Mouse (Mus musculus): ENCODE data around the gene Tro. TPM values are rescaled to one million over a fixed set of nuclear protein-coding genes. Genes with fewer than 3 reads are reported as not detected.

Gene Tro
- polyA plus RNA-seq, 1 experiment from 2014 or later, result 4.5 TPM

GRCm38 (mm10) chrX:150636421-150636820 is 21.0 kb downstream of the Tro start:
- ATAC-seq (ENCODE audit: low FRiP score, low TSS enrichment) (no peak), DNase-seq (ENCODE audit: low spot score) (no peak)
- WGBS, result 58% methylated on average over 1 of the region's 1 CpGs
- H3K4me2 ChIP-seq (replicated peaks; ENCODE audit: low read depth), result no peak overlapping the region
- no peak overlapping the region for H3K4me3 ChIP-seq (ENCODE audit: low read depth, low read length)
- H3K9me3 ChIP-seq (ENCODE audit: control insufficient read depth, low read length), result no peaks in the 10 kb centered on the region
- no peaks in the 10 kb centered on the region for H3K27me3 ChIP-seq (ENCODE audit: control insufficient read depth, insufficient read depth, low read length)
- no peaks in the 10 kb centered on the region for H3K4me1 ChIP-seq (replicated peaks; ENCODE audit: control insufficient read depth, insufficient read depth)
- no peak overlapping the region for H3K27ac ChIP-seq (replicated peaks)
- H3K36me3 ChIP-seq (ENCODE audit: control insufficient read depth, insufficient read depth, low read length), result no peaks in the 10 kb centered on the region
- no peak overlapping the region for H3K9ac ChIP-seq (ENCODE audit: low read length)
- TF ChIP-seq EP300 (optimal IDR thresholded peaks at IDR 0.05), result no peak

- no peak for TF ChIP-seq CTCF (IDR thresholded peaks at IDR 0.05; ENCODE audit: low read depth)
- TF ChIP-seq EP300 (optimal IDR thresholded peaks at IDR 0.05), result no peak
- DNase-seq (ENCODE audit: low spot score), result no peak
- no peak overlapping the region for H3K4me3 ChIP-seq (ENCODE audit: low read depth, low read length)
These were observed 58.5 kb downstream of the Tro start for GRCm38 (mm10) chrX:150598882-150599281.

More at GRCm38 (mm10) chrX:150598882-150599281, 58.5 kb downstream of the Tro start:
- no peak overlapping the region for H3K27ac ChIP-seq (replicated peaks)
- H3K9ac ChIP-seq (ENCODE audit: low read length), result no peak overlapping the region
- WGBS, result 71% methylated on average over 2 of the region's 2 CpGs
- H3K27me3 ChIP-seq (ENCODE audit: control insufficient read depth, insufficient read depth, low read length), result no peaks in the 10 kb centered on the region
- H3K4me2 ChIP-seq (replicated peaks; ENCODE audit: low read depth), result no peak overlapping the region
- no peaks in the 10 kb centered on the region for H3K9me3 ChIP-seq (ENCODE audit: control insufficient read depth, low read length)
- ATAC-seq (ENCODE audit: low FRiP score, low TSS enrichment), result no peak
- no peaks in the 10 kb centered on the region for H3K36me3 ChIP-seq (ENCODE audit: control insufficient read depth, insufficient read depth, low read length)
- H3K4me1 ChIP-seq (replicated peaks; ENCODE audit: control insufficient read depth, insufficient read depth), result no peaks in the 10 kb centered on the region

Other genes starting within 250 kb of the Tro start
- gene Tmem29, start 198.4 kb downstream of the Tro start, polyA plus RNA-seq (2015; fragmentation: Nextera tagmentation; extraction: Ambion mirVana), result 18.7 and 19.8 TPM in 2 replicates
- 4.6 and 5.5 TPM in 2 replicates for gene Alas2, start 110.2 kb downstream of the Tro start, polyA plus RNA-seq (2015; fragmentation: Nextera tagmentation; extraction: Ambion mirVana)
- 2.4 and 2.5 TPM in 2 replicates for gene Pfkfb1, start 69.4 kb downstream of the Tro start, polyA plus RNA-seq (2015; fragmentation: Nextera tagmentation; extraction: Ambion mirVana)
- 5.8 and 6.0 TPM in 2 replicates for gene Apex2, start 67.7 kb downstream of the Tro start, polyA plus RNA-seq (2015; fragmentation: Nextera tagmentation; extraction: Ambion mirVana)
- 202 and 206 TPM in 2 replicates for gene Maged2, start 156.8 kb upstream of the Tro start, polyA plus RNA-seq (2015; fragmentation: Nextera tagmentation; extraction: Ambion mirVana)

All from stomach, postnatal 0 days (tissue).